Mouse (Mus musculus): ENCODE data around the gene Kitl. TPM values are rescaled to one million over a fixed set of nuclear protein-coding genes. Genes with fewer than 3 reads are reported as not detected.

Kitl gene
- polyA plus RNA-seq (2017; shearing (Covaris generic)) = not detected

DNA sequence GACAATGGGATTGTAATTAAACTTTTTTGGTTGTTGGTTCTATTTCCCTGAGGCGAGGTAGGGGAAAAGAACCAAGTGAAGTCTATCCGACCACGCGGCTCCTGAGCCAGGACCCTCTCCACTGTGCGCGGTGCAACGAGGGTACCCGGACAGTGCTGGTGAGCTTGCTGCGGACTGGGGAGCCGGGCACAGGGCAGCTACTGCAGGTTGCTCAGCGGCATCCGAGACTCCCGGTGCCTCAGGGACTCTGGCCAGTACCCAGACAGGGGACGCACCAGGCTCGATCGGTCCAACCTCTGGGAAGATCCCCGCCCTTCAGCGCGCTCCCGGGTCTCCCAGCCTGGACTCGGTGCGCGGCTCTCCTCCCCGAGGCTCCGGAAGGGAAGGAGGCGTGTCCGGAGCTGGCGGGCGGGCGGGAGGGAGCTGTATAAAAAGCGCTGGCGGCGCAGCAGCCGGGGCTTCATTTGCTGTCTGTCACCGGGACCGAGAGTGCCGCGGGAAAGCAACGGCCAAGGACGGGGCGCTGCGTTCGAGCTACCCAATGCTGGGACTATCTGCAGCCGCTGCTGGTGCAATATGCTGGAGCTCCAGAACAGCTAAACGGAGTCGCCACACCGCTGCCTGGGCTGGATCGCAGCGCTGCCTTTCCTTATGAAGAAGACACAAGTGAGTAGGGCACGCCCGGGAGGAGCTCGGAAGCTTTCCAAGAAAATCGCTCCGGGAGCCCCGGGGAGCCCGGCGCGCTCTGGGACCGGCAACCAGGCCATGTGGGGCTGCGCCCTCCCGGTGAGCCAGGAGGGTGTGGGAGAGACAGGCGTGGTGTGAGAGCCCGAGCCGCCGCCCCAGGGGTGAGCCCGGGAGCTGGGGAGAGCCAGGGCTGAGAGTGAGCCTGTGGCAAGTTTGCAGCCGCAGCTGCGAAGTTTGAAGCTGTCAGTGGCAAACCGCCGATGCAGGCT lies at the start of gene Kitl:
TSS of gene Kitl (plus strand) at position 261 of the 956 bp plus-strand sequence.

All from inflammation-experienced regulatory T-cells, adult 16 weeks (primary cell).